Mouse (Mus musculus) central nervous system, embryonic 18 days (tissue): ENCODE results near the gene Dnah1. TPM values are rescaled to one million over a fixed set of nuclear protein-coding genes. Genes with fewer than 3 reads are reported as not detected.

Source experiments
- polyA plus RNA-seq: library from polyadenylated mRNA; depleted of rRNA; stranded (reverse); fragments of >200 nt; gene quantifications from 2 replicates; pipeline ENCODE4 v1.2.3, GENCODE M21; 2012; rRNA removed

Dnah1 gene
- 4.3 and 4.4 TPM in 2 replicates for polyA plus RNA-seq

DNA sequence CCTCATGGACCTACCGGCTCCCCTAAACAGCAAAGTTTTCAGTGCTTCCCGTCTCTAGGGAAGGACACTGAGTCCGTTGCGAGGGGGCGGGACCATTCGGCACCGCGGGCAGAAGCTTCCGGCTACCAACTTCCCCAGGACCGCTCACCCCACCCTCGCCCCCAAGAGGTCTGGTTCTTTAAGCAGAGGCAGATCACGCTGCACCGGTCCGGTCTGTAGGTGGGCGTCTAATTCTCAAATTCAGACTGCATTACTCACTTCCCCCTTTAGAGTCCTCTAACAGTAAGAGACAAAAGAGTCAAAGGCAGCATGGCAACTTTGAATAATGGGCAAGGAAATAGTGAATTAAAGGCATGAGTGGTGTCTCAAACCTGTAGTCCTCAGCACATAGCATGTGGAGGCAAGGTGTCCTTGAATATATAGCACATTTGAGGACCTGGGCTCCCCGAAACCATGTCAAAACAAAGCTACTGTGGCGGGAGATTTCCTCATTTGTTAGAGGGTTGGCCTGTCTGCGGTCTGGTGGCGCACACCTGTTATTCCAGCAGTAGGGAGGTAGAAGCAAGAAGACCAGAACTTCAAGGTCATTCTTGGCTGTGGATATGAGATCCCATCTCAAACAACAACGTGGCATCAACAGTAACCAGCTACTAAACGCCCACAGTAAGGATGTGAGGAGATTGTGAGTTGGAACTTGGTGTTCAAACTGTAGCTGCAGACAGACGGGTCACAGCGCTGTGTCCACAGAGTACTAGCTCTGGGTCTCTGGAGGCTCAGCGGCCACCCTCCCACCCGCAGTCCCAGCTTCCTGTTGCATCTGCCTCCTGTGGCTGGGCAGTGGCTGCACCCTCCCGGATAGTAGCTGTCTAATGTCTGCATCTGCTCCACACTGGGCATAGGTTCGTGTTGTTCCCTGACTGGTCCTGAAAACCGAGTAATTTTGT lies at the start of gene Dnah1:
TSS of gene Dnah1 (minus strand) at position 48 of the 944 bp plus-strand sequence.

DNA sequence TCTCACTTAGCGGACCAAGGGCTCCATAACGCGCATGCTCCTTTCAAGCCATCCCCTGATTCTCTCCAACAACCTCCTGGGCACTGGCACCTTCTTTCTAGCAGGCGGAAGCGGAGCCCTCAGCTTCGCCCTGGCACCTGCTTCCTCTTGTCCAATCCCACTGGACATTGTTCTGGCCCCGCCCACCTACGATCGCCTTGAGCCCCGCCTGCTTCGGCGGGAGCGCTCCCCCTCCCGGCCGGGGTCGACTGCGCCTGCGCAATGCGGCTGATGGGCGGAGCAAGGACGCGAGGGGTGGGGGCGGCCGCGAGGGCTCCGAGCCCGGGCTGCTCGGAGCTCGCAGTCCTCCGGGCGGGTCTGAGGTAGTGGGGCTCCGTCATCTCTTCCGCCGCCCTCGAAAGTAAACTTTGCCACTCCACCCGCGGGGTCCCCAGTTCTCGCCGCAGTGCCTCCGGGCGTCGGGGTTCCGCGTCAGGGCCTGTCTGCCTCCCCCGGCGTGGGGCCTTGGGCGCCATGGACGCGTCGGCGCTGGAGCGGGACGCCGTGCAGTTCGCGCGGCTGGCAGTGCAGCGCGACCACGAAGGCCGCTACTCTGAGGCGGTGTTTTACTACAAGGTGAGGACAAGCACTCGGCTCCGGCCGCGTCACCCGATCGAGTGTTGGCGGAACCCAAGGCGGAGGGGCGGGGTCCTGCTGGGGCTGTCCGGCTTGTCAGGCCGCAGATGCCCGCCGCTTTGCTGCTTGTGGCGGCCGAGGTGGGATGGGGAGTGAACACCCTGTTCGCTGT lies 12.9 kb upstream of the Dnah1 start, which contains the start of gene Capn7:
TSS of gene Capn7 (plus strand) at position 270 of the 787 bp plus-strand sequence.

DNA sequence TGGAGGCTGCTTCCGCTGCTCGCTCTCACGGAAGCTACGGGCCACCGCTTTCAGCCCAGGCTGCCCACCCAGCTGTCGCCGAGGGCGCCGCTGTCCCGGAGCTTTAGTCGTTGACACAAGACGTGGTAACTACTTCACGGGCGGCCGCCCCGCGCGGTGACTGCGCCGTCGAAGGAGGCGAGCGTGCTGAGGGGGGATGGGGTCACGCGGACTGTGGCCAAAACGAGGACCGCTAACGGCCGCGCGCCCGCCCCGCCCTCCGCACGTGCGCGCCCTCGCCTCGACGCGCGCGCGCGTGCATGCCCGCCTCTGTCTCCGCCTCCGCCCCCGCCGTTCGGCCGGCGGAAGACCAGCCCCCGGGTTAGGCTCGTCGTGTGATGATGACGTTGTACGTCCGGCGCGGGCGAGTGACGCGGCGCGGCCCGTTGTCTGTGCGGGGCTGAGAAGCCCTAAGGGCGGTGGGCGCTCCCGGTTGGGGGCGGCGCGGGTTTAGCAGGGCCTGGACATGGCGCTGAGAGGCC lies 72.6 kb downstream of the Dnah1 start, which contains the start of the genes Phf7 and Bap1:
TSS of gene Phf7 (minus strand) at position 234 of the 521 bp plus-strand sequence.
TSS of gene Bap1 (plus strand) at position 367 of the 521 bp plus-strand sequence.

DNA sequence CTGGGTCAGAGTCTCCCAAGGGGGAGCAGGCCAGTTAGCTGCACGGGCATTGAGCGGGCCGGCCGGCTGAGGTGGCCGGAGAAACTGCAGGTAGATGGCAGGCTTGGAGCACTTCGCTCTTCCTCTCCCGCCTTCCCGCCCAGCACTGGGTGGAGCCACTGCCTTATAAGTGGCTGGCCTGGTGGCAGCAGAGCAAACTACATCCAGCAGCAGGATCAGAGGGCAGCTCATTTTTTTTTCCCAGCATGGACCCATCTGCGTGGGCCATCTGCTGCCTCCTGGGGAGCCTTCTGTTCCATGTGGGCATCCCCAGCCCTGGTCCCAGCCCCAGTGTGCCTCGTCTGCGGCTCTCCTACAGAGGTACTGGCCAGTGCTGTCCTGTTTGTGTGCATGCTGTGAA lies 106.0 kb downstream of the Dnah1 start, which contains the start of gene Sema3g:
TSS of gene Sema3g (plus strand) at position 195 of the 400 bp plus-strand sequence.

DNA sequence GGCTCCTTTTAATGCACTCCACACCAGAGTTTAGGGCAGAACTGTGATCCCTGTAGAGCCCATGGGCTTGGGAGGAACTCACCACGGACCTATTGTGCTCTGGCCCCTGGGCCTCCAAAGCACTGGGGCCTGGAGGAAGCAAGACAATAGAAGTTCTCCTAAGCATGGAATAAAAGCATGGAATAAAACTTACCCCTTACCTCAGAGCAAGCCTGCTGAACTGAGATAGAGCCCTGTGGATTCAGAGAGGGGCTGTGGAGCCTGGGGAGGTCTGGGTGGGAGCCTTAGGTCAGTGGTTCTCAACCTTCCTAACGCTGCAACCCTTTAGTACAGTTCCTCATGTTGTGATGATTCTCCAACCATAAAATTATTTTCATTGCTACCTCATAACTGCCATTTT lies 106.8 kb downstream of the Dnah1 start, which contains the start of gene Nisch:
TSS of gene Nisch (minus strand) at position 101 of the 400 bp plus-strand sequence.

Other genes with a start within 250 kb of the Dnah1 start
- gene Smim4, start 194.9 kb downstream of the Dnah1 start, polyA plus RNA-seq, result 28.0 and 28.7 TPM in 2 replicates
- gene Nt5dc2, start 192.8 kb downstream of the Dnah1 start, polyA plus RNA-seq, result 136 and 140 TPM in 2 replicates
- gene Stab1, start 155.3 kb downstream of the Dnah1 start, polyA plus RNA-seq, result 18.6 and 21.0 TPM in 2 replicates
- gene Tnnc1, start 115.6 kb downstream of the Dnah1 start, polyA plus RNA-seq, result 3.6 and 17.2 TPM in 2 replicates
- gene Nisch, start 107.0 kb downstream of the Dnah1 start, polyA plus RNA-seq, result 308 and 353 TPM in 2 replicates
- 1.3 and 1.6 TPM in 2 replicates for gene Sema3g, start 106.0 kb downstream of the Dnah1 start, polyA plus RNA-seq
- gene Phf7, start 72.6 kb downstream of the Dnah1 start, polyA plus RNA-seq, result 6.0 and 6.6 TPM in 2 replicates
- 122 TPM in 2 replicates for gene Bap1, start 72.4 kb downstream of the Dnah1 start, polyA plus RNA-seq
- gene Capn7, start 12.7 kb upstream of the Dnah1 start, polyA plus RNA-seq, result 72.0 and 79.6 TPM in 2 replicates
- gene Sh3bp5, start 112.2 kb upstream of the Dnah1 start, polyA plus RNA-seq, result 169 and 181 TPM in 2 replicates
- 13.0 and 13.6 TPM in 2 replicates for gene Eaf1, start 170.5 kb upstream of the Dnah1 start, polyA plus RNA-seq
- gene Mettl6, start 171.1 kb upstream of the Dnah1 start, polyA plus RNA-seq, result 18.2 and 20.4 TPM in 2 replicates